Mouse (Mus musculus) ES-E14 (cell line): ENCODE results near the gene Psmg3. TPM values are rescaled to one million over a fixed set of nuclear protein-coding genes. Genes with fewer than 3 reads are reported as not detected.

Source experiments
- DNase-seq: peaks from one replicate; pipeline ENCODE4 v3.0.0-alpha.2; 2013; ENCODE audit warnings: low read depth, low spot score
- H3K27ac ChIP-seq: 2 replicates; pipeline ENCODE4 v1.5.1; 2012; ENCODE audit warnings: low read depth, mild to moderate bottlenecking, low read length, moderate library complexity, mixed read lengths; ENCODE audit not compliant: poor library complexity, insufficient read depth, severe bottlenecking
- H3K36me3 ChIP-seq: 2 replicates; pipeline ENCODE4 v1.6.1; 2012; ENCODE audit warnings: mild to moderate bottlenecking, low read length, moderate library complexity, mixed read lengths; ENCODE audit not compliant: control insufficient read depth, poor library complexity, insufficient read depth, severe bottlenecking
- H3K4me1 ChIP-seq, 2 experiments: fragments of 150-350 bp in 1 of 2; sonication (generic) in 1 of 2; 2 replicates each; pipeline ENCODE4 v1.6.1; 2012; ENCODE audit warnings: low read length in 2 of 2, mild to moderate bottlenecking in 1 of 2, mixed read lengths in 1 of 2; ENCODE audit not compliant: control insufficient read depth in 2 of 2, insufficient read depth in 2 of 2, poor library complexity in 1 of 2
- H3K4me3 ChIP-seq, 2 experiments: fragments of 150-350 bp in 1 of 2; sonication (generic) in 1 of 2; 2 replicates each; pipeline ENCODE4 v1.5.1; 2012; ENCODE audit warnings: low read length in 2 of 2, low read depth in 1 of 2, mild to moderate bottlenecking in 1 of 2, mixed read lengths in 1 of 2; ENCODE audit not compliant: insufficient read depth in 1 of 2, poor library complexity in 1 of 2, severe bottlenecking in 1 of 2
- H3K9ac ChIP-seq: 2 replicates; pipeline ENCODE4 v1.6.1; 2012; ENCODE audit warnings: low read depth, mild to moderate bottlenecking, low read length, mixed read lengths; ENCODE audit not compliant: poor library complexity, insufficient read depth, severe bottlenecking
- H3K9me3 ChIP-seq: fragments of 150-350 bp; sonication (generic); 2 replicates; pipeline ENCODE4 v1.6.1; 2012; ENCODE audit warnings: low read depth, mild to moderate bottlenecking, low read length; ENCODE audit not compliant: control insufficient read depth, insufficient read depth
- CHD2 ChIP-seq: IDR thresholded peaks from 2 replicates; pipeline ENCODE4 v1.6.1; 2014; ENCODE audit warnings: mild to moderate bottlenecking, low read depth, low read length, inconsistent platforms
- HCFC1 ChIP-seq: IDR thresholded peaks from 2 replicates; pipeline ENCODE4 v1.6.1; 2012; ENCODE audit warnings: low read length, inconsistent platforms, borderline replicate concordance; ENCODE audit not compliant: insufficient read depth
- MAFK ChIP-seq: IDR thresholded peaks from 2 replicates; pipeline ENCODE4 v1.6.1; 2014; ENCODE audit warnings: mild to moderate bottlenecking, low read depth, low read length, inconsistent platforms; ENCODE audit not compliant: insufficient read depth
- ZC3H11A ChIP-seq: IDR thresholded peaks from 2 replicates; pipeline ENCODE4 v1.6.1; 2012; ENCODE audit warnings: low read depth, mild to moderate bottlenecking, inconsistent platforms, low read length, borderline replicate concordance
- ZNF384 ChIP-seq: IDR thresholded peaks from 2 replicates; pipeline ENCODE4 v1.6.1; 2012; ENCODE audit warnings: low read depth, low read length, inconsistent platforms
- in situ Hi-C, 2 experiments: fragments of 600-800 bp; cut with MboI; formaldehyde crosslinking; loops; one replicate each; pipeline ENCODE4 v1.15.1; 2025; ENCODE audit warnings: low sequenced_read_pairs in 2 of 2, inconsistent platforms in 1 of 2; ENCODE audit not compliant: unreplicated experiment in 2 of 2
- total RNA-seq: library from RNA; depleted of rRNA; stranded (reverse); fragments of 300-350 nt; gene quantifications from 2 replicates; pipeline ENCODE4 v1.2.3, GENCODE M21; 2012

Psmg3 gene
- total RNA-seq, 1 experiment: 28.6 TPM

- H3K9ac ChIP-seq: no peak overlapping the region
- no peaks in the 10 kb centered on the region for H3K9me3 ChIP-seq
- TF ChIP-seq MAFK: no peak
- TF ChIP-seq ZC3H11A: no peak
- no peak for TF ChIP-seq HCFC1
- no peak for TF ChIP-seq CHD2
- TF ChIP-seq ZNF384: no peak
- H3K27ac ChIP-seq: no peak overlapping the region
- peaks cover 13% of the 10 kb centered on the region; the same call in 1 of the 2 replicates for H3K36me3 ChIP-seq
- peaks cover 0 to 7% of the 10 kb centered on the region in 2 experiments; a peak in 1 of 4 replicates for H3K4me1 ChIP-seq
- in situ Hi-C loops: no loop called here
- H3K4me3 ChIP-seq: no peak overlapping the region
- no peak for DNase-seq
Observed at GRCm38 (mm10) chr5:139818801-139819200, 7.9 kb downstream of the Psmg3 start.

- H3K27ac ChIP-seq: no peak overlapping the region
- no peak overlapping the region for H3K4me3 ChIP-seq
- TF ChIP-seq CHD2 (no peak), ZC3H11A (no peak), HCFC1 (no peak), MAFK (no peak), ZNF384 (no peak)
- H3K9ac ChIP-seq: no peak overlapping the region
- H3K36me3 ChIP-seq: peaks cover 7% of the 10 kb centered on the region; the same call in 1 of the 2 replicates
- in situ Hi-C loops: no loop called here
- H3K4me1 ChIP-seq: peaks cover 0 to 7% of the 10 kb centered on the region in 2 experiments; a peak in 1 of 4 replicates
- no peak for DNase-seq
- no peaks in the 10 kb centered on the region for H3K9me3 ChIP-seq
Observed at GRCm38 (mm10) chr5:139818056-139818455, 8.6 kb downstream of the Psmg3 start.

GRCm38 (mm10) chr5:139817292-139817691 lies 9.4 kb downstream of the Psmg3 start:
- Histone ChIP-seq H3K36me3 (peaks cover 3% of the 10 kb centered on the region; the same call in 1 of the 2 replicates), H3K27ac (no peak overlapping the region), H3K9ac (no peak overlapping the region), H3K9me3 (no peaks in the 10 kb centered on the region), H3K4me1 (peaks cover 0 to 9% of the 10 kb centered on the region in 2 experiments; a peak in 1 of 4 replicates), H3K4me3 (no peak overlapping the region)
- TF ChIP-seq CHD2 (no peak), HCFC1 (no peak), ZNF384 (no peak), ZC3H11A (no peak; the same call in 1 of the 2 replicates), MAFK (no peak)
- DNase-seq: no peak
- in situ Hi-C loops: no loop called here

GRCm38 (mm10) chr5:139816445-139816844 lies 10.2 kb downstream of the Psmg3 start:
- Histone ChIP-seq H3K36me3 (no peaks in the 10 kb centered on the region), H3K4me1 (peaks cover 0 to 9% of the 10 kb centered on the region in 2 experiments; a peak in 1 of 4 replicates), H3K27ac (no peak overlapping the region), H3K9me3 (no peaks in the 10 kb centered on the region), H3K4me3 (no peak overlapping the region), H3K9ac (no peak overlapping the region)
- TF ChIP-seq MAFK (no peak), ZNF384 (no peak), ZC3H11A (no peak), HCFC1 (no peak), CHD2 (no peak)
- in situ Hi-C loops: no loop called here
- DNase-seq: no peak

GRCm38 (mm10) chr5:139815964-139816363 lies 10.7 kb downstream of the Psmg3 start:
- no peak for DNase-seq
- no peak overlapping the region for H3K9ac ChIP-seq
- no peak overlapping the region for H3K27ac ChIP-seq
- in situ Hi-C loops: no loop called here
- H3K4me3 ChIP-seq: no peak overlapping the region
- H3K9me3 ChIP-seq: no peaks in the 10 kb centered on the region
- H3K36me3 ChIP-seq: no peaks in the 10 kb centered on the region
- TF ChIP-seq ZNF384 (no peak), ZC3H11A (no peak), CHD2 (no peak), MAFK (no peak), HCFC1 (no peak)
- peaks cover 0 to 9% of the 10 kb centered on the region in 2 experiments; a peak in 1 of 4 replicates for H3K4me1 ChIP-seq
